Mouse (Mus musculus) limb, embryonic 15.5 days (tissue): ENCODE data around the gene Dhh. TPM values are rescaled to one million over a fixed set of nuclear protein-coding genes. Genes with fewer than 3 reads are reported as not detected.
A peak's percentile ranks its signal among the peaks of the same experiment; 100 is the strongest.

Experiments
- ATAC-seq: fragments of 200-750 bp; cut with Nextera tagmentation; 2 replicates; pipeline ENCODE4 v1.8.0; 2017; ENCODE audit warnings: low read depth, moderate TSS enrichment; ENCODE audit not compliant: insufficient number of reproducible peaks, low FRiP score, low TSS enrichment
- H3K27ac ChIP-seq: fragments of 300-500 bp; sonication (generic); 2 replicates; pipeline ENCODE4 v1.5.1; 2015; ENCODE audit warnings: moderate library complexity, mild to moderate bottlenecking, inconsistent platforms
- H3K27me3 ChIP-seq: fragments of 300-500 bp; sonication (generic); 2 replicates; pipeline ENCODE4 v1.6.1; 2015; ENCODE audit warnings: inconsistent platforms
- H3K36me3 ChIP-seq: fragments of 300-500 bp; sonication (generic); 2 replicates; pipeline ENCODE4 v1.6.1; 2015; ENCODE audit warnings: inconsistent platforms
- H3K4me1 ChIP-seq: fragments of 300-500 bp; sonication (generic); 2 replicates; pipeline ENCODE4 v1.6.1; 2015; ENCODE audit warnings: inconsistent platforms
- H3K4me2 ChIP-seq: fragments of 300-500 bp; sonication (generic); 2 replicates; pipeline ENCODE4 v1.6.1; 2015; ENCODE audit warnings: mild to moderate bottlenecking, inconsistent platforms
- H3K4me3 ChIP-seq: fragments of 300-500 bp; sonication (generic); 2 replicates; pipeline ENCODE4 v1.5.1; 2015; ENCODE audit warnings: mild to moderate bottlenecking, inconsistent platforms
- H3K9ac ChIP-seq: fragments of 300-500 bp; sonication (generic); 2 replicates; pipeline ENCODE4 v1.6.1; 2015; ENCODE audit warnings: inconsistent platforms
- H3K9me3 ChIP-seq: fragments of 300-500 bp; sonication (generic); 2 replicates; pipeline ENCODE4 v1.6.1; 2016; ENCODE audit warnings: inconsistent platforms
- WGBS: fragments of 180-500 bp; shearing (Covaris S2); methylation state at CpG from one replicate; pipeline ENCODE4 v1.1.7; 2015; 5-methylcytosine and 5-hydroxymethylcytosine counted together
- polyA plus RNA-seq: library from polyadenylated mRNA; unstranded; fragments of >200 nt; fragmentation: Nextera tagmentation; extraction: Ambion mirVana; gene quantifications from 2 replicates; pipeline ENCODE4 v1.2.1, GENCODE M21; 2015

The Dhh gene
- polyA plus RNA-seq, 1 experiment from 2014 or later = 1.8 TPM

GRCm38 (mm10) chr15:98869342-98870178, 28.8 kb downstream of the Dhh start:
- Histone ChIP-seq H3K4me2 (peak overlapping the region; percentile 82), H3K27me3 (no peaks in the 10 kb centered on the region), H3K4me1 (peaks cover 33% of the 10 kb centered on the region), H3K9me3 (no peaks in the 10 kb centered on the region), H3K27ac (peak overlapping the region; percentile 99; the same call in 1 of the 2 replicates), H3K4me3 (peak overlapping the region; percentile 94), H3K9ac (peak overlapping the region; percentile 98), H3K36me3 (peaks cover 25% of the 10 kb centered on the region)
- WGBS = 6% methylated on average over 8 of the region's 8 CpGs
- ATAC-seq = no peak

GRCm38 (mm10) chr15:98868346-98869063, 29.8 kb downstream of the Dhh start:
- Histone ChIP-seq H3K9ac (peak overlapping the region; percentile 2; the same call in 1 of the 2 replicates), H3K27ac (peak overlapping the region; percentile 63), H3K36me3 (peaks cover 35% of the 10 kb centered on the region), H3K4me3 (peak overlapping the region; percentile 94), H3K4me1 (peaks cover 33% of the 10 kb centered on the region), H3K9me3 (no peaks in the 10 kb centered on the region), H3K27me3 (no peaks in the 10 kb centered on the region), H3K4me2 (peak overlapping the region; percentile 82)
- ATAC-seq = no peak
- WGBS = 29% methylated on average over 11 of the region's 11 CpGs

DNA sequence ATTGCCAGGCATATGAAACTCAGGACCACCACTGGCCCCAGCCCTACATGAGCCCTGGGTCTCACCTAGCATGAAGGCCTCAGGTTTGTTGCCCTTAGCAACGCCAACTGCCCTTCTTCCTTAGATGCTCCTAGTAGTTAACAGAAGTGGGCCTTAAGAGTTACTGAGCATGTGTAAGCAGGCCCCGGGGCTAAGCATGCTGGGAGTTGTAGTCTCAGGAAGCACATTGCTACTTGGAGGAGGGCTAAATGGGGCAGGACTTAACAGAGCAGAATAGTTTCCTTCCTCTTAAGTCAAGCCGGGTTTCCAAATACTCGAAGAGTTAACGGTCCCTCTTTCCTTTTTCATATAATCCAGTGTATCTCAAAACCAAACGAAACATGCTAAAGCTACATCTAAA, 31.0 kb downstream of the Dhh start:
- H3K4me2 ChIP-seq = peak overlapping the region; percentile 82
- peaks cover 29% of the 10 kb centered on the region for H3K4me1 ChIP-seq
- no peak for ATAC-seq
- peaks cover 47% of the 10 kb centered on the region for H3K36me3 ChIP-seq
- no peaks in the 10 kb centered on the region for H3K27me3 ChIP-seq
- no peak overlapping the region for H3K9ac ChIP-seq
- 0 out of 2 replicates have a peak overlapping the region, but pooled peaks have one; percentile 63 for H3K27ac ChIP-seq
- 44% methylated on average over 6 of the region's 6 CpGs for WGBS
- H3K4me3 ChIP-seq = peak overlapping the region; percentile 13; the same call in 1 of the 2 replicates
- H3K9me3 ChIP-seq = no peaks in the 10 kb centered on the region

- Histone ChIP-seq H3K9me3 (no peaks in the 10 kb centered on the region), H3K27me3 (no peaks in the 10 kb centered on the region), H3K4me3 (no peak overlapping the region), H3K36me3 (peaks cover 55% of the 10 kb centered on the region), H3K4me2 (no peak overlapping the region), H3K4me1 (peaks cover 29% of the 10 kb centered on the region), H3K27ac (no peak overlapping the region), H3K9ac (no peak overlapping the region)
- no peak for ATAC-seq
- 88% methylated on average over 5 of the region's 5 CpGs for WGBS
Observed at GRCm38 (mm10) chr15:98866501-98866900, 31.8 kb downstream of the Dhh start.

DNA sequence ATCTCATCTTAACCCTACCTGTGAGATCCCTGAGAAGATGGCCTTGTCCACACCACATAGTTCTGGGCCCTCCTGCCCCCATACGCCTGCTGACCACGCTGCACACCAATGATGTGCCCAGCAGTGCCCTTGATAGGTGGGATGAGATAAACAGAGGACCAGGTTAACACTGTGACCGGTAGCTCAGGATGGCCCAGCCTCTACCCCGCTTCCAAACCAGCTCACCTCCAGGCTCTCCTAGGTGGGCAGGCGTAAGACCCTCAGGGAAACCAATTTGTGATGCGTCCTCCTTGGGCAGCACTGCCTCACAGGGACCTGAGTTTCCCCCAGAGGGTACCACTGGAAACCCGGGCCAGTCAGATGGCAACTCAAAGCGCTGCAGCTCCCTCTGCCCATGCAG, 32.6 kb downstream of the Dhh start:
- ATAC-seq = no peak
- 90% methylated on average over 8 of the region's 8 CpGs for WGBS
- no peak overlapping the region for H3K27ac ChIP-seq

DNA sequence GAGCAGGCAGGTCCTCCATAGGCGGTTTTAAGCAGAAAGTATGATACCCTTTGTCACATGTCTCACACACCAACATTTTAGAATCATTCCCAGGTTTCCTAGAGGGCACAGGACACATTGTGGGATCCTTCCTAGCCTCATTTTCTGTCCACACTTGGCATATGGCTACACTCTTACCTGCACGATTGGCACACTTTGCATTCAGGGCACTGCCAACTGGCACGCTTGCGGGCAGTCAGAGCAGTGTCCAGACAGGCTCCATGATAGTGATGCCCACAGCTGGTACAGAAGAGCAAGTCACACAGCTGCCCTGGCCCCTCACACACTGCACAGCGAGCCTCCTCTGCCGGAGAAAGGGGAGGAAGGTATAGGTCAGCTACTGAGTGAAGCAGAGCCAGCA, 33.4 kb downstream of the Dhh start:
- H3K36me3 ChIP-seq = peaks cover 71% of the 10 kb centered on the region
- H3K9me3 ChIP-seq = no peaks in the 10 kb centered on the region
- H3K4me1 ChIP-seq = peaks cover 28% of the 10 kb centered on the region
- WGBS = 97% methylated on average over 6 of the region's 6 CpGs
- ATAC-seq = no peak
- H3K27me3 ChIP-seq = no peaks in the 10 kb centered on the region
- H3K27ac ChIP-seq = no peak overlapping the region
- no peak overlapping the region for H3K4me2 ChIP-seq
- no peak overlapping the region for H3K4me3 ChIP-seq
- H3K9ac ChIP-seq = no peak overlapping the region

More for the DNA sequence above, 32.6 kb downstream of the Dhh start:
- no peak overlapping the region for H3K4me2 ChIP-seq
- H3K4me3 ChIP-seq = no peak overlapping the region
- no peaks in the 10 kb centered on the region for H3K9me3 ChIP-seq
- H3K4me1 ChIP-seq = peaks cover 29% of the 10 kb centered on the region
- H3K36me3 ChIP-seq = peaks cover 63% of the 10 kb centered on the region
- H3K9ac ChIP-seq = no peak overlapping the region
- no peaks in the 10 kb centered on the region for H3K27me3 ChIP-seq

DNA sequence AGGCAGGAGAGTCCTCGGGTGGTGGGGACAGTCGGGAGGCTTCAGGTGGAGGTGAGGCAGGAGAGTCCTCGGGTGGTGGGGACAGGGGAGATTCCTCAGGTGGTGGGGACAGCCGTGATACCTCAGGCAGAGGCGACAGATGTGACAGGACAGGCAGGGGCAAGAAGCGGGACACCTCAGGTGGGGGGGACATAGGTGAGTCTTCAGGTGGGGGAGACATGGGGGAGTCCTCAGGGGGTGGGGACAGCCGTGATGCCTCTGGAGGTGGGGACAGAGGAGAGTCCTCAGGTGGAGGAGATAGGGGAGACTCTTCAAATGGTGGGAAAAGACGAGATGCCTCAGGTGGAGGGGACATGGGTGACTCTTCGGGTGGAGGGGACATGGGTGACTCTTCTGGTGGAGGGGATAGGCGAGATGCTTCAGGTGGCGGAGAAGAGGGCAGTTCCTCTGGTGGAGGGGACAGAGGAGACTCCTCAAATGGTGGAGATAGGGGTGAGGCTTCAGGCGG, 34.8 kb downstream of the Dhh start:
- peaks cover 84% of the 10 kb centered on the region for H3K36me3 ChIP-seq
- H3K4me1 ChIP-seq = peaks cover 14% of the 10 kb centered on the region
- H3K4me3 ChIP-seq = no peak overlapping the region
- H3K27ac ChIP-seq = no peak overlapping the region
- no peaks in the 10 kb centered on the region for H3K9me3 ChIP-seq
- no peak overlapping the region for H3K9ac ChIP-seq
- no peak for ATAC-seq
- 91% methylated on average over 12 of the region's 12 CpGs for WGBS
- H3K27me3 ChIP-seq = no peaks in the 10 kb centered on the region
- no peak overlapping the region for H3K4me2 ChIP-seq

DNA sequence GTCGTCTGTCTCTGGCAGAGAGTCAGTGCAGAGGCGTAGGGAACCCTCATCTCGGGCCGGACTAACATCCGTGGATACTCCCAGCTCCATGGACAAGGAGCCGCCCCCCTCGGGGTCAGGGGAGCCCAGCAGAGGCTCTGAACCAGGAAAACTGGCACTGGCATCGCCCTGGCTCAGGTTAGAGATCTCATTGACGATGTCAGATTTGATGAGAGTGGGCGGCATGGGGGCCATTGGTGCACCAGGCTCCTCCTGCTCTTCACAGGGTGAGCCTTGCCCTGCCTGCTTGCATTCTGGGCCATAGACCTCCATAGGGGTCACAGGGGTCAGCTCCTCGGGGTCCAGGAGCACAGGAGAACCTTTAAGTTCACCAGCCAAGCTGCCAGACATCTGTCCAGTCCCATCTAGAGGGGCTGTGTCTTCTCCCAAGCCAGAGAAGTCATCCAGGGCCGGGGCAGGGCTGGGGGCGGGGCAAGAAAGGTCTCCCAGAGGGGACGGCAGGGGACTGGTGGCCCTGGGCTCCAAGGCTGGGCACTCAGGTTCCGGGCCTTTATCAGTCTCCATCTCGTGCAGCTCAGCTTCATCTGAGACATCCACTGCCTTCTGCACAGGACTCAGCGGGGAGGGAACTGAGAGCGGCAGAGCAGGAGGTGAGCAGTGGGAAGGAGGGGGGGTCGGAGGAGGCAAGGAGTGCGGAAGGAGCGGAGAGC, 36.5 kb downstream of the Dhh start:
- Histone ChIP-seq H3K27ac (no peak overlapping the region), H3K9me3 (no peaks in the 10 kb centered on the region), H3K4me3 (no peak overlapping the region), H3K4me2 (no peak overlapping the region), H3K36me3 (peaks cover 97% of the 10 kb centered on the region), H3K4me1 (no peaks in the 10 kb centered on the region), H3K27me3 (no peaks in the 10 kb centered on the region), H3K9ac (no peak overlapping the region)
- ATAC-seq = no peak
- WGBS = 89% methylated on average over 21 of the region's 21 CpGs

DNA sequence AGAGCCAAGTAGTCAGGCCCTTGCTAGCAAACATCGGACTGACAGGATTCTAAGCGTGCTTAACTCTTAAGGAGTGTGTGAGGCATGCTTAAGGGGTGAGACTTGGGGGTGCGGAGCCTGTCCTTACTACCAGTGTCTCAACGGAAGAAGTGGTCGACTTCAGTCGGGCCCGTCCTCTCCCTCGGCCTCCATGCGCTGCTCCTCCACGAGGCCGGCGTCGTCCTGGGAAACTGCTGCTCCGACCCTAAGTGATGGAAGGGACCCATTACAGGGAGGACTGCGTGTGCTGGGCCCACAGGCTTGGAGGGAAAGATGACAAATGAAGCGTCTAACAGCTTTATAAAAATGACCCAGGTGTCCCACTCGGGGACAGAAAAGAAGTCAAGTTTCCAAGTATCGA, 37.4 kb downstream of the Dhh start:
- Histone ChIP-seq H3K27ac (no peak overlapping the region), H3K36me3 (peaks cover 99% of the 10 kb centered on the region), H3K9me3 (no peaks in the 10 kb centered on the region), H3K4me1 (no peaks in the 10 kb centered on the region), H3K27me3 (no peaks in the 10 kb centered on the region), H3K9ac (no peak overlapping the region), H3K4me3 (no peak overlapping the region), H3K4me2 (no peak overlapping the region)
- 94% methylated on average over 18 of the region's 18 CpGs for WGBS
- no peak for ATAC-seq

GRCm38 (mm10) chr15:98859319-98860043, 38.9 kb downstream of the Dhh start:
- WGBS = 83% methylated on average over 9 of the region's 9 CpGs
- Histone ChIP-seq H3K4me2 (no peak overlapping the region), H3K4me1 (no peaks in the 10 kb centered on the region)

DNA sequence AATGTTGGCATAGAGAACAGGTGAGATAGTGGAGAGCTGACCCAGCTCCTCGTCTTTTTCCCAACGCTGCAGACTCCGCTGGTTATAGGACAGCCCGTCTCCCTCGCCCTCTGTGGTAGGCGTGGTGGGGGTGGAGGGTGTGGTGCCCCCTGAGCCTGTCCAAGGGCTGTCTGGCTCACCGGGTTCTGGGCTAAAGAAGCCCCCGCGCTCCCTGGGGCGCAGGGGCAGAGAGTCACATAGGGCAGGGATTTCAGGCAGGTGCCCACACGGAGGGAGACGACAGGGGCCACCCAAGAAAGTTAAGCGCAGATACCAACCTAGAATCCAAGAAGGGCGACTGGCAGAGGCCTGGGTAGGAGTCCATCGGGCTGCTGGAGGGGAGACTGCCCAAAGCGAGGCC, 44.1 kb downstream of the Dhh start:
- Histone ChIP-seq H3K4me3 (no peak overlapping the region), H3K4me2 (no peak overlapping the region), H3K9ac (no peak overlapping the region), H3K36me3 (peaks cover 99% of the 10 kb centered on the region), H3K9me3 (no peaks in the 10 kb centered on the region), H3K4me1 (no peaks in the 10 kb centered on the region), H3K27ac (no peak overlapping the region), H3K27me3 (no peaks in the 10 kb centered on the region)
- ATAC-seq = no peak
- WGBS = 92% methylated on average over 16 of the region's 16 CpGs

More at GRCm38 (mm10) chr15:98859319-98860043, 38.9 kb downstream of the Dhh start:
- Histone ChIP-seq H3K27me3 (no peaks in the 10 kb centered on the region), H3K4me3 (no peak overlapping the region), H3K36me3 (peaks cover 99% of the 10 kb centered on the region), H3K9me3 (no peaks in the 10 kb centered on the region), H3K9ac (no peak overlapping the region), H3K27ac (no peak overlapping the region)
- no peak for ATAC-seq
